Mouse (Mus musculus) adrenal gland, adult 10 weeks (tissue): ENCODE data around the gene Rundc3a. TPM values are rescaled to one million over a fixed set of nuclear protein-coding genes. Genes with fewer than 3 reads are reported as not detected.

Experiments used
- polyA plus RNA-seq: library from polyadenylated mRNA; stranded (reverse); fragments of 350-450 nt; fragmentation: Illumina TruSeq; extraction: RNeasy Lipid Tissue Mini Kit (QIAGEN cat#74804); gene quantifications from one replicate; pipeline ENCODE4 v1.2.3, GENCODE M21; 2014; ENCODE audit warnings: low read depth, low replicate concordance

Gene Rundc3a
- 1.3 TPM for polyA plus RNA-seq

GRCm38 (mm10) chr11:102393238-102393634 is at the start of gene Rundc3a:
TSS of gene Rundc3a (plus strand) at chr11:102393403.

GRCm38 (mm10) chr11:102366103-102366502 is 27.1 kb upstream of the Rundc3a start, which contains the start of gene Slc4a1:
TSS of gene Slc4a1 (minus strand) at chr11:102366203.

DNA sequence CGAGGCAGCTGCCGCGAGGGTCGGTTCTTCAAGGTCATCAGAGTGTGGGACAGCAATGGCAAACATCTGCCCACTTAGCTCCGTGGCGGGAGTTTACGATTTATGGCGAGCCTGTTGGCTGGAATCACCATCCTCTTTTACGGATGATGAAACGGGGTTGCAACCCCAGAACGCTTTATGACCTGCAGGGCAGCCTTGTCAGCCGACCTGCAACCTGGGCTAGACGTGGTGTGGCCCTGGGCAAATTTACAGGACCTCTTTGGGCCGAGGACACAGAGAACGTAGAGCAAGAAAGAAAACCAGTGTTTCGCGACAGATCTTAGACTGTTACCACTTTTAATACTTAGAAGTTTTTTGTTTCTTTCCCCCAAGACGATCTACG is 14.6 kb downstream of the Rundc3a start, which contains the start of gene Slc25a39:
Gene Slc25a39, minus strand, starts transcription at position 113 of the 382 bp plus-strand sequence.

GRCm38 (mm10) chr11:102430121-102431017 is 37.2 kb downstream of the Rundc3a start, which contains the start of gene Grn:
TSS of gene Grn (plus strand) at chr11:102430315.

GRCm38 (mm10) chr11:102447497-102447896 is 54.3 kb downstream of the Rundc3a start, which contains the start of gene Fam171a2:
TSS of gene Fam171a2 (minus strand) at chr11:102447682.

Other genes starting within 250 kb of the Rundc3a start
- gene Nags, start 247.9 kb upstream of the Rundc3a start, polyA plus RNA-seq: not detected
- gene Tmem101, start 237.0 kb upstream of the Rundc3a start, polyA plus RNA-seq: 4.9 TPM
- 81.9 TPM for gene Lsm12, start 208.1 kb upstream of the Rundc3a start, polyA plus RNA-seq
- 1.8 TPM for gene G6pc3, start 203.8 kb upstream of the Rundc3a start, polyA plus RNA-seq
- gene Hdac5, start 163.2 kb upstream of the Rundc3a start, polyA plus RNA-seq: 1.4 TPM
- gene BC030867, start 144.5 kb upstream of the Rundc3a start, polyA plus RNA-seq: not detected
- gene Asb16, start 124.7 kb upstream of the Rundc3a start, polyA plus RNA-seq: 0.23 TPM
- gene Tmub2, start 108.5 kb upstream of the Rundc3a start, polyA plus RNA-seq: 6.9 TPM
- gene Atxn7l3, start 96.8 kb upstream of the Rundc3a start, polyA plus RNA-seq: 11.0 TPM
- gene Ubtf, start 73.7 kb upstream of the Rundc3a start, polyA plus RNA-seq: 34.9 TPM
- gene Slc4a1, start 27.2 kb upstream of the Rundc3a start, polyA plus RNA-seq: not detected
- 14.6 TPM for gene Slc25a39, start 14.5 kb downstream of the Rundc3a start, polyA plus RNA-seq
- 11.8 TPM for gene Grn, start 36.9 kb downstream of the Rundc3a start, polyA plus RNA-seq
- gene Fam171a2, start 54.3 kb downstream of the Rundc3a start, polyA plus RNA-seq: not detected
- not detected for gene Itga2b, start 76.7 kb downstream of the Rundc3a start, polyA plus RNA-seq
- 24.7 TPM for gene Gpatch8, start 163.0 kb downstream of the Rundc3a start, polyA plus RNA-seq
- gene Gm11627, start 186.1 kb downstream of the Rundc3a start, polyA plus RNA-seq: not detected
- gene Fzd2, start 211.0 kb downstream of the Rundc3a start, polyA plus RNA-seq: 2.2 TPM